Mouse (Mus musculus) erythroblast, adult 5-6 weeks (primary cell): ENCODE data around the gene Phf20. TPM values are rescaled to one million over a fixed set of nuclear protein-coding genes. Genes with fewer than 3 reads are reported as not detected.
"Not testable (repeated sequence)": the region's sequence is repeated elsewhere in the genome, so short reads cannot be mapped to it uniquely, and the experiment has no call there.

Source experiments
- ATAC-seq: replicated peaks from 2 replicates; pipeline ENCODE4 v1.8.0; 2016; ENCODE audit warnings: moderate number of reproducible peaks, mild to moderate bottlenecking, moderate TSS enrichment, inconsistent platforms; ENCODE audit not compliant: poor library complexity, low FRiP score, severe bottlenecking
- total RNA-seq, 2 experiments: library from RNA; stranded (forward) in 1 of 2; stranded (reverse) in 1 of 2; fragments of 150-400 nt in 1 of 2; fragments of 200-764, 138-1000 nt in 1 of 2; gene quantifications; 2 replicates each; pipeline versions ENCODE4 v1.2.3 to v1.2.4; 2015 to 2017; ENCODE audit warnings: low replicate concordance in 2 of 2

Gene Phf20
- total RNA-seq, 2 experiments from 2014 or later: 7.1 to 12.7 TPM

DNA sequence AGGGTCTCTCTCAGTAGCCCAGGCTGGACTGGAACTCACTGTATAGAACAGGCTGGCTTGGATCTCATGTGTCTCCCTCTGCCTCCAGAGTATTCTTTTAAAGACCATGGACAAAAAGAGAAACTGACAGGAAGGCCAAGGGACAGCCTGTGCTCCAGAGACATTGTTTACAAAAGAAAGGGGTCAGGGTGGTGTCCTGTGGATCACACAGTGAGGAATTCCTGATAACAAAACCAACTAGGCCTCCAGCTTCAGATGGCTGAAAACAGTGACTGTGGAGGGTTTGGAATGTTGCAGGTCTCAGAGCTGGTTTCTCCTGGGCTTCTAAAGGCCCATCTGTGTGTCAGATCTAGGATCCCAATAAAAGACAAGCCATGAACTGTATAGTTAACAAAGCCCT, 1.7 kb upstream of the Phf20 start:
- ATAC-seq: no peak

DNA sequence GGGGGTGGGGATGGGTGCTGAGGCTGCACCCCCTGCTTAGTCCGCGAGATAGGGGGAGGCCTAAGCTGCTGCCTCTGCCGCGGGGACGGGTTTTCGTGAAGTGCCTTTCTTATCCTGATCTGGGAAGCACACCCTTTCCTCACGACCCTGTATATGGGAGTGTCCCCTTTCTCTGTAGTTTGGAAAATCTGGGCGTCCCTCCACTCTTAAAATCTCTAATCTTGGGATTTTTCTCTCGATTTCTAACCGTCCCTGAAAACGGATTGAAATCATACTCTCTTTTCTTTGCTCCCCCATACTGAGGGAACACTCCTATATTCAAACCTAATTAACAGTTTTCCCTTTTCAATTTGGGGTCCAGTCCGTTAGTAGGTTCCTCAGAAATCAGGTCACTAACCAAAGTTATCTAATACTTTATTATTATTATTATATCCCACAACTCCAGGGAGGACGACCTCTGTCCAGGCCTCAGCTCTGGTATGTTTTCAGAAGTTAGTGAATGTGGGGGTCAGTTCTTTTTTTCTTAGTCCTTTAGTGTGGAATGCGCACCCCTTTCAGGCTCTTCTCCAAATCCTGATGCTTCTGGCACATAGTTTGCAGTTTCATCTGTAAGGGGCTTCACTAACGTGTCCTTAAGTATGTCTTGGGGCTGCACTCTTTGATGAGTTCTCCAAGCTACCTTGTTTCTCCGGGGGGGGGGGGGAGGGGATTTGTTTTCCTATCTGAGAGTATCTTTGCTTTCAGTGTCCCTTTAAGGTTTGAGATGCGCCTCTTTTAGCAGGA, 1.1 kb downstream of the Phf20 start:
- no peak for ATAC-seq

GRCm38 (mm10) chr2:156199944-156200343, 3.7 kb downstream of the Phf20 start:
- no peak for ATAC-seq

DNA sequence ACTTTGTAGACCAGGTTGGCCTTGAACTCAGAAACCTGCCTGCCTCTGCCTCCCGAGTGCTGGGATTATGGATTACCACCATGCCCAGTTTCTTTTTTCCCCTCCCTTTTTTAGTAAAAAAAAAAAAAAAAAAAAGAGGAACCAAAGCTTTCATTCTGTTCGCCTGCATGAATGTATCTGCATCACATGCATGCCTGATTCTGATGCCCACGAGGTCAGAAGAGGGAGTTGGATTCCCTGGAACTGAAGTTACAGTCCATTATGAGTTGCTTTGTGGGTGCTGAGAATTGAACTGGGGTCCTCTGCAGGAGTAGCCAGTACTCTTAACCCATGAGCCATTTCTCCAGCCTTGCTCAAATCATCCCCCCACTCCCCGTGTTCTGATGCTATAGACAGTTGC, 5.2 kb downstream of the Phf20 start:
- ATAC-seq: no peak

GRCm38 (mm10) chr2:156202848-156203437, 6.7 kb downstream of the Phf20 start:
- ATAC-seq: no peak

DNA sequence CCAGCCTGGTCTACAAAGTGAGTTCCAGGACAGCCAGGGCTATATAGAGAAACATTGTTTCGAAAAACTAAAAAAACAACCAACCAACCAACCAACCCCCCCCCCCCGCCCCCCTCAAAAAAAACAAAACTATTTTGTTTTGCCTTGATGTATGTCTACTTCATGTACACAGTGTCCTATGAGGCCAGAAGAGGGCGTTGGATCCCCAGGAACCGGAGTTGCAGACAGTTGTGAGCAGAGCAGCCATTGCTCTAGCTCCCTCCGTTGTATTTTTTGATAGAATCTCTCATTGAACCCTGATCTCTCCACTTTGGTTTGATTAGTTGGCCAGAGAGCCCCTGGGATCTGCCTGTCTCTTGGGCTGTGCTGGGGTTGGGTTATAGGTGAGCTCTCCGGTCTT, 7.7 kb downstream of the Phf20 start:
- no peak for ATAC-seq

DNA sequence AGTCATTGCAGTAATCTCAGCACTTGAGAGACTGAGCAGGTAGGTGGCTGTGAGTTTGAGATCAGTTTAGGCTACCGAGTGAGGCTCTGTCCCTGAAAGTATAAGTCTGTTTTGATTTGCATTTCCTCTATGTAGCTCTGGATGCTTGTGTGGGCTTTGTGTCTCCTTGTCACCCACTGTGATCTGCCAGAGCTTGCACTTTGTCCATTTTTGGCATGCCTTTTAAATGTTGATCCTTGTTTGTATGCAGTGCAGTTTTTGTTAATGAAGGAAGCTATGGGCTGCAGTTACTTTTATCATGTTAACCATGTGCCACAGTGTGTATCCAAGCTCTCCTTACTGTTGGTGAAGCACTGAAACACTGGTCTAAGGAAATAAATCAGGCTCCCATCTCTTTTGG, 21.5 kb downstream of the Phf20 start:
- no peak for ATAC-seq

- no peak for ATAC-seq
These were observed 25.8 kb downstream of the Phf20 start for GRCm38 (mm10) chr2:156222100-156222499.

DNA sequence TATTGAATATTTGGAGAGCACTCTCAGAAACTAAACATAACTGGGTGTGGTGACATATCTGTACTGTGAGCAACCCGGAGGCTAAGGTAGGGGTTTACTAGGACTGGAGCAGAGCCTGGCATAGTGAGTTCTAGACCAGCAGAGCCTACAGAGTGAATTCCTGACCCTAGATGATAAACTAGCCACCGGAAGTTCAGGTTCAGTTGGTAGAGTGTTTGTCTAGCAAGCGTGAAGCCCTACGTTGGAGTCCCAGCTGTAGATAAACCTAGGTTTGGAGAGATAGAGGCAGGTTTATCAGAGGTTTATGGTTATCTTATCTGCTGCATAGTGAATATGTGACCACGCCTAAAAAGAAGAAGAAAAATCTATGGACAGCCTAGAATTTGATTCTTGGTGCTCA, 27.8 kb downstream of the Phf20 start:
- no peak for ATAC-seq

- ATAC-seq: no peak
These were observed 31.4 kb downstream of the Phf20 start for GRCm38 (mm10) chr2:156227689-156228088.

- no peak for ATAC-seq
These were observed 32.9 kb downstream of the Phf20 start for GRCm38 (mm10) chr2:156229171-156229570.

- ATAC-seq: no peak
These were observed 35.1 kb downstream of the Phf20 start for GRCm38 (mm10) chr2:156231340-156231739.

DNA sequence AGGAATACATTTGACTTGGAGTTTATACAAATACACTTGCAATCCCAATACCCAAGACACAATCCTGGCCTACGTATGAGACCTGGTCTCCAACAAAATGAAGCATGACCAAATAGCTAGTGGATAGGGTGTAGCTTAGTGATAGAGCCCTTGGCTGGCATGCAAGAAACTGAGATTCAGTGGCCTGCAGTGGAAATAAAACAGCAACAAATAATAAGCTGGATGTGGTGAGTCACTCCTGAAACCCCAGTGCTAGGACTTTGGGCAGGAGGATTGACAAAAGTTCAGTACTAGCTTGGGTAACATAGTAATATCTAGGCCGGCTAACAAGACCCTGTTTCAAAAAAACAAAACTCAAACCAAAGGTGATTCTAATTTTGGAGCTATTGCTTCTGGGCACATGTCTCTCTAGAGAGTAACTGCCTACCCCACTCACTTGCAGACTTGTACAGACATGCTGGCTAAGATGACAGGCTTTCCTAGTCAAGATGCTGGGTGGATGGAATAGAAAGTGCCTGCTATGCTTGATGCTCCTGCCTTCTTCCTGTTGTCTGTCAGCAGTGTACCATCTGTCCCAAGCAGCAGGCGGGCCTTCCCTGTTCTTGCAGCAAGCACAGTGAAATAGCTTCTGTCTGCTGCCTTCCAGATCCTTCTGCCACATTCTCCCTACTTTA, 37.1 kb downstream of the Phf20 start:
- ATAC-seq: no peak

DNA sequence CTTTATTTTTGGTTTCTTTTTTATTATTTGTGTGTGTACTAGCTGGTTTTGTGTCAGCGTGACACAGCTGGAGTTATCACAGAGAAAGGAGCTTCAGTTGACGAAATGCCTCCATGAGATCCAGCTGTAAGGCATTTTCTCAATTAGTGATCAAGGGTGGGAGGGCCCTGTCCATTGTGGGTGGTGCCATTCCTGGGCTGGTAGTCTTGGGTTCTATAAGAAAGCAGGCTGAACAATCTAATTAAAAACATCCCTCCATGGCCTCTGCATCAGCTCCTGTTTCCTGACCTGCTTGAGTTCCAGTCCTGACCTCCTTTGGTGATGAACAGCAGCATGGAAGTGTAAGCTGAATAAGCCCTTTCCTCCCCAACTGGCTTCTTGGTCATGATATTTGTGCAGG, 37.8 kb downstream of the Phf20 start:
- ATAC-seq: not testable (repeated sequence)

DNA sequence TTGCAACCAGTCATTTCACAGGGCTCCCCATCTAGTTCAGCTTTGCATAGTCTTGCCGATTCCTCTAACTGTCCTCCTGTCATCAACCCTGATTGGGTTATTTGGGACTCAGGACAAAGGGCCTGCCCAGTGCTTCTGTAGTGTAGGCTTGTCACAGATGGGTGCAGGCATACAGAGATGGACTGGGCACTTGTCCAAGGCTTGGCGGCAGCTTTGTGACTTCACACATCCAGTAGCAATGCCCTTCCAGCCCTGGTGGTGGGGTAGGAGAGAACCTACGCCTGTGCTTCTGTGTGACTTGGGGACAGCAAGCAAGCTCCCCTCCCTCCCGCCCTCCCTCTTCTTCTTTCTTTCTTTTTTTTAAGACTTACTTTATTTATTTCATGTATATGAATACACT, 39.6 kb downstream of the Phf20 start:
- no peak for ATAC-seq

DNA sequence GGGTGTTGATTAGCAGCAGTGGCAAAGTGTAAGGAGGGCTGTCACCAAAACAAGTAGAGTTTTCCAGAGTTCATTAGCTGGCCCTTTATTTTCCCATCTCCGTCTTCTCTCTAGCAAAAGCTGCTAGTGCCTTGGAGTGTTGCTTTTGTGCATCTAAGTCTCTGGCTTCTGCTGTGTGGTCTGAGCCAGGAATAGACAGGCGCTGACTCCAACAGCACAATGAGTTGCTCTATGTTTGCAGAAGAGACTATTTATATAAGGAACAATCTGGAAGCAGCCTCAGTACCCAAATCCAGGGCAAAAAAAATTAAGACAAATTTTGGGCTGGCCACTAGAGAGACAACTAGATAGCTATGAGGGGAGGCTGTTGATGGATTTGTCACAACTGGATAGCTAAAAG, 45.4 kb downstream of the Phf20 start:
- no peak for ATAC-seq

DNA sequence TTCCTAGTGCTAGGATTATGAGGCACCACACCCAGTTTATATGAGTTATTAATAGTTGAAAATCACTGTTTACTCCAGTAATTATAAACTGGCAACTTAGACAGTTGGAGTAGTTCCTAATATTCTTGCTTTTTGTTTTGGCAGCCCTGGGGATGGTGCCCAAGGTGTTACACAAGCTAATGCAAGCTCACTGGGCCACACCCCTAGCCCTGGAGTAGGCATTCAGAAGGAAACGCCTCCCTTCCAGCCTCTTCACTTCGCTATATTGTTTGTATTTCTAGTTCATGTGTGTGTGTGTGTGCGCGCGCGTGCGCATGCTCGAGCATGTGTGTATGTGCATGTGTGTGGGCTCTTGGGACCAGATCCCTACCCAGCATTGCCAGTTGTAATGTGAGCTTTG, 46.7 kb downstream of the Phf20 start:
- ATAC-seq: no peak

- ATAC-seq: no peak
These were observed 51.3 kb downstream of the Phf20 start for GRCm38 (mm10) chr2:156247599-156247998.

DNA sequence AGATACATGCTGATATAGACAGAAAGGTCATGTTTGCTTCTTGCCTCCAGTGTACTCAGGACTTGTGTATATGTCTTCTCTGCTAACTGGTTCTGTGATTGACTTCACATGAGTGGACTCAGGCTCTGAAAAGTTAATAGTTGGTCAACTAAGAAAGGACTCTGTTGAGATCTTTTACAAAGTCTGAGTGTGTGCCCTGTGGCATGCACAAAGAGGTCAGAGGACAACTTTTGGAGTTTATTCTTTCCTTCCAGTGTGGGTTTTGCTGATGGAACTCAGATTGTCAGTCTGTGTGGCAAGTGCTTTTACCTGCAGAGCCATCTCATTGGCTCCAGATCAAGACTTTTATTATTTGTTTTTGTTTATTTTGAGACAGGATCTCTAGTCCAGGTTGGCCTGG, 54.5 kb downstream of the Phf20 start:
- ATAC-seq: no peak

- no peak for ATAC-seq
These were observed 55.0 kb downstream of the Phf20 start for GRCm38 (mm10) chr2:156251291-156251690.

GRCm38 (mm10) chr2:156257051-156257450, 60.8 kb downstream of the Phf20 start:
- ATAC-seq: no peak
